Mouse (Mus musculus) embryonic facial prominence, embryonic 13.5 days (tissue): Measurements from ENCODE around the gene Naa80. TPM values are rescaled to one million over a fixed set of nuclear protein-coding genes. Genes with fewer than 3 reads are reported as not detected.

ENCODE experiments used
- ATAC-seq: fragments of 200-750 bp; cut with Nextera tagmentation; 2 replicates; pipeline ENCODE4 v1.8.0; 2017; ENCODE audit warnings: low read depth; ENCODE audit not compliant: insufficient number of reproducible peaks, insufficient read depth, low FRiP score, low TSS enrichment
- H3K27ac ChIP-seq: fragments of 300-500 bp; sonication (generic); 2 replicates; pipeline ENCODE4 v1.5.1; 2015; ENCODE audit warnings: moderate library complexity, mild to moderate bottlenecking, inconsistent platforms
- H3K27me3 ChIP-seq: fragments of 300-500 bp; sonication (generic); 2 replicates; pipeline ENCODE4 v1.6.1; 2015; ENCODE audit warnings: mild to moderate bottlenecking, inconsistent platforms
- H3K36me3 ChIP-seq: fragments of 300-500 bp; sonication (generic); 2 replicates; pipeline ENCODE4 v1.6.1; 2015; ENCODE audit warnings: mild to moderate bottlenecking, inconsistent platforms
- H3K4me1 ChIP-seq: fragments of 300-500 bp; sonication (generic); 2 replicates; pipeline ENCODE4 v1.6.1; 2015; ENCODE audit warnings: inconsistent platforms
- H3K4me2 ChIP-seq: fragments of 300-500 bp; sonication (generic); 2 replicates; pipeline ENCODE4 v1.6.1; 2015; ENCODE audit warnings: moderate library complexity, mild to moderate bottlenecking, inconsistent platforms
- H3K4me3 ChIP-seq: fragments of 300-500 bp; sonication (generic); 2 replicates; pipeline ENCODE4 v1.5.1; 2015; ENCODE audit warnings: mild to moderate bottlenecking, inconsistent platforms
- H3K9ac ChIP-seq: fragments of 300-500 bp; sonication (generic); 2 replicates; pipeline ENCODE4 v1.6.1; 2015; ENCODE audit warnings: mild to moderate bottlenecking, inconsistent platforms
- H3K9me3 ChIP-seq: fragments of 300-500 bp; sonication (generic); 2 replicates; pipeline ENCODE4 v1.6.1; 2016; ENCODE audit warnings: inconsistent platforms
- WGBS: fragments of 180-500 bp; shearing (Covaris S2); methylation state at CpG from one replicate; pipeline ENCODE4 v1.1.7; 2015; ENCODE audit warnings: mixed read lengths; 5-methylcytosine and 5-hydroxymethylcytosine counted together
- polyA plus RNA-seq: library from polyadenylated mRNA; unstranded; fragments of >200 nt; fragmentation: Nextera tagmentation; extraction: Ambion mirVana; gene quantifications from 2 replicates; pipeline ENCODE4 v1.2.1, GENCODE M21; 2015

The Naa80 gene
- 21.8 and 22.5 TPM in 2 replicates for polyA plus RNA-seq

DNA sequence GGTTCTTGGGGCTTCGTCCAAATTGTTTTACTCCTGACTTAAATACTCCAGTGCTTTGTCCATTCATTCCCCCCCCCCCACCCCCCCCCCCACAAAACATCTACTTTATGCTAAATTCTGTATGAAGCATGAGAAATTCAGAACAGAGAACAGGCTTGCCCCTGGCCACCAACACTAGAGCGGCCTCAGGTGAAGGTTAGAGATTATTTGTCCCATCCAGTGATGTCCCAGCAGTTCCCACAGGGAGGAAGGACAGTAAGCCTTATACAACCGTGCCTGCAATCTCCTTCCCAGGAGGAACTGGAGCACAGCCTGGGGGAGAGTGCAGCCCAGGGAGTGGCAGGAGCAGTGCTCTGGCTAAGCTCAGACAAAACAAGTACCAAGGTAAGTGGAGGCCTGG is at the start of gene Naa80:
Naa80 (plus strand) TSS at position 301 of the 400 bp plus-strand sequence.
- ATAC-seq = no peak
- H3K27me3 ChIP-seq = no peaks in the 10 kb centered on the region
- H3K27ac ChIP-seq = peak within 1 kb of the TSS; percentile 96; the same call in 1 of the 2 replicates
- 0 out of 2 replicates have a peak within 1 kb of the TSS, but pooled peaks have one; percentile 6 for H3K4me3 ChIP-seq
- peaks cover 22% of the 10 kb centered on the region for H3K36me3 ChIP-seq
- peaks cover 54% of the 10 kb centered on the region for H3K4me1 ChIP-seq
- H3K9me3 ChIP-seq = no peaks in the 10 kb centered on the region
- H3K4me2 ChIP-seq = peak within 1 kb of the TSS; percentile 93
- WGBS = 76% methylated on average over 3 of the region's 3 CpGs
- H3K9ac ChIP-seq = peak within 1 kb of the TSS; percentile 83

- Histone ChIP-seq H3K27me3 (peaks cover 4% of the 10 kb centered on the region; the same call in 1 of the 2 replicates), H3K9ac (peak within 1 kb of the TSS; percentile 89), H3K9me3 (no peaks in the 10 kb centered on the region), H3K36me3 (peaks cover 23% of the 10 kb centered on the region), H3K27ac (peak within 1 kb of the TSS; percentile 85), H3K4me2 (peak within 1 kb of the TSS; percentile 96), H3K4me3 (peak within 1 kb of the TSS; percentile 94), H3K4me1 (peaks cover 27% of the 10 kb centered on the region)
- WGBS = under 1% methylated on average over 48 of the region's 48 CpGs
- ATAC-seq = peak; percentile 96
Observed at GRCm38 (mm10) chr9:107533791-107534407, 44.8 kb upstream of the Naa80 start, which contains the start of gene Tmem115. TSS of gene Tmem115 (plus strand) at chr9:107533945.

DNA sequence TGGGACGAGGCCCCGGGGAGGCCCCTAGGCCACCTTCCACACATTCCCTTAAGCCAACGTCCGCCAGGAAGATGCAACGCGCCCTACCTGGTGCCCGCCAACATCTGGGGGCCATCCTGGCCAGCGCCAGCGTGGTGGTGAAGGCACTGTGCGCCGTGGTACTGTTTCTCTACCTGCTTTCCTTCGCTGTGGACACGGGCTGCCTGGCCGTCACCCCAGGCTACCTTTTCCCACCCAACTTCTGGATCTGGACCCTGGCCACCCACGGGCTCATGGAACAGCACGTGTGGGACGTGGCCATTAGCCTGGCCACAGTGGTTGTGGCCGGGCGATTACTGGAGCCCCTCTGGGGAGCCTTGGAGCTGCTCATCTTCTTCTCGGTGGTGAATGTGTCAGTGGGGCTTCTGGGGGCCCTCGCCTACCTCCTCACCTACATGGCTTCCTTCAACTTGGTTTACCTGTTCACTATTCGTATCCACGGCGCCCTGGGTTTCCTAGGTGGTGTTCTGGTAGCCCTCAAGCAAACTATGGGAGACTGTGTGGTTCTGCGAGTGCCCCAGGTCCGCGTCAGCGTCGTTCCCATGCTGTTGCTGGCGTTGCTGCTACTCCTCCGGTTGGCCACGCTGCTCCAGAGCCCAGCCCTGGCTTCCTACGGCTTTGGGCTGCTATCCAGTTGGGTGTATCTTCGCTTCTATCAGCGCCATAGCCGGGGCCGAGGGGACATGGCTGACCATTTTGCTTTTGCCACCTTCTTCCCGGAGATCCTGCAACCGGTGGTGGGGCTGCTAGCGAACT is 44.1 kb upstream of the Naa80 start:
- peaks cover 30% of the 10 kb centered on the region for H3K36me3 ChIP-seq
- H3K4me2 ChIP-seq = peak overlapping the region; percentile 96
- peak overlapping the region; percentile 89 for H3K9ac ChIP-seq
- peak overlapping the region; percentile 85 for H3K27ac ChIP-seq
- under 1% methylated on average over 40 of the region's 40 CpGs for WGBS
- no peak for ATAC-seq
- peaks cover 4% of the 10 kb centered on the region; the same call in 1 of the 2 replicates for H3K27me3 ChIP-seq
- H3K4me1 ChIP-seq = peaks cover 27% of the 10 kb centered on the region
- H3K4me3 ChIP-seq = peak overlapping the region; percentile 94
- no peaks in the 10 kb centered on the region for H3K9me3 ChIP-seq

DNA sequence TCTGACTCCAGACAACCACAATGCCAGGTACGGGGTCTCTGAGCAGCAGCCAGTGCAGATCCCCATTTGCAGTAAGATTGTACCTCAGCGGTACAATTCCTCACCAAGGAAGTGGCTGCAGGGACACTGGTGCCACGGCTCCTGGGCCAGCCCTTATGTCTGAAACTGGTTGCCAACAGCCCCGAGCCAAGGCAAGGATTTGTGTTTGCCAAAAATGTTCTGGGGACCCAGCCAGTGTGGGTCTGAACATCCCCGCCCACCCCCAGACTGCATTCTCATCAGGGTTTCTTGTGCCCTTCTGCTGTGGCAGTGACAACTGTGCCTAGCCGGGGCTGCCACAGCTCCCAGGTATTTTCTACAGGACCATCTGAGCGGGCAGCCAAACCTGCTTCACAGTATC is 40.5 kb upstream of the Naa80 start:
- H3K4me2 ChIP-seq = no peak overlapping the region
- H3K4me3 ChIP-seq = no peak overlapping the region
- H3K27me3 ChIP-seq = no peaks in the 10 kb centered on the region
- no peaks in the 10 kb centered on the region for H3K9me3 ChIP-seq
- H3K36me3 ChIP-seq = peaks cover 36% of the 10 kb centered on the region
- H3K9ac ChIP-seq = no peak overlapping the region
- peaks cover 48% of the 10 kb centered on the region for H3K4me1 ChIP-seq
- no peak overlapping the region for H3K27ac ChIP-seq
- ATAC-seq = no peak
- WGBS = 93% methylated on average over 7 of the region's 7 CpGs

GRCm38 (mm10) chr9:107538711-107539110 is 40.0 kb upstream of the Naa80 start:
- peaks cover 48% of the 10 kb centered on the region for H3K4me1 ChIP-seq
- 91% methylated on average over 3 of the region's 3 CpGs for WGBS

GRCm38 (mm10) chr9:107539940-107540339 is 38.7 kb upstream of the Naa80 start:
- H3K4me1 ChIP-seq = peaks cover 48% of the 10 kb centered on the region
- no peaks in the 10 kb centered on the region for H3K27me3 ChIP-seq
- ATAC-seq = no peak

More at GRCm38 (mm10) chr9:107538711-107539110, 40.0 kb upstream of the Naa80 start:
- H3K9ac ChIP-seq = no peak overlapping the region
- H3K27ac ChIP-seq = no peak overlapping the region
- no peaks in the 10 kb centered on the region for H3K27me3 ChIP-seq
- peaks cover 40% of the 10 kb centered on the region for H3K36me3 ChIP-seq
- H3K9me3 ChIP-seq = no peaks in the 10 kb centered on the region
- H3K4me3 ChIP-seq = no peak overlapping the region
- H3K4me2 ChIP-seq = no peak overlapping the region
- ATAC-seq = no peak

GRCm38 (mm10) chr9:107540420-107540819 is 38.3 kb upstream of the Naa80 start:
- 77% methylated on average over 4 of the region's 4 CpGs for WGBS
- H3K4me1 ChIP-seq = peaks cover 47% of the 10 kb centered on the region
- peaks cover 56% of the 10 kb centered on the region for H3K36me3 ChIP-seq
- H3K27ac ChIP-seq = no peak overlapping the region
- no peaks in the 10 kb centered on the region for H3K9me3 ChIP-seq
- H3K4me2 ChIP-seq = peak overlapping the region; percentile 79
- H3K27me3 ChIP-seq = no peaks in the 10 kb centered on the region
- peak overlapping the region; percentile 70 for H3K9ac ChIP-seq
- no peak overlapping the region for H3K4me3 ChIP-seq
- ATAC-seq = no peak

More at GRCm38 (mm10) chr9:107539940-107540339, 38.7 kb upstream of the Naa80 start:
- H3K4me2 ChIP-seq = no peak overlapping the region
- WGBS = 93% methylated on average over 8 of the region's 8 CpGs
- H3K36me3 ChIP-seq = peaks cover 51% of the 10 kb centered on the region
- no peak overlapping the region for H3K4me3 ChIP-seq
- no peak overlapping the region for H3K27ac ChIP-seq
- no peak overlapping the region for H3K9ac ChIP-seq
- no peaks in the 10 kb centered on the region for H3K9me3 ChIP-seq

- peak overlapping the region; percentile 70 for H3K9ac ChIP-seq
- peaks cover 57% of the 10 kb centered on the region for H3K36me3 ChIP-seq
- peak overlapping the region; percentile 69 for H3K4me3 ChIP-seq
- 0 out of 2 replicates have a peak overlapping the region, but pooled peaks have one; percentile 39 for H3K27ac ChIP-seq
- 39% methylated on average over 10 of the region's 10 CpGs for WGBS
- no peaks in the 10 kb centered on the region for H3K9me3 ChIP-seq
- H3K4me2 ChIP-seq = peak overlapping the region; percentile 79
- no peak for ATAC-seq
- peaks cover 45% of the 10 kb centered on the region for H3K4me1 ChIP-seq
- H3K27me3 ChIP-seq = no peaks in the 10 kb centered on the region
Observed at GRCm38 (mm10) chr9:107541005-107541404, 37.7 kb upstream of the Naa80 start.

DNA sequence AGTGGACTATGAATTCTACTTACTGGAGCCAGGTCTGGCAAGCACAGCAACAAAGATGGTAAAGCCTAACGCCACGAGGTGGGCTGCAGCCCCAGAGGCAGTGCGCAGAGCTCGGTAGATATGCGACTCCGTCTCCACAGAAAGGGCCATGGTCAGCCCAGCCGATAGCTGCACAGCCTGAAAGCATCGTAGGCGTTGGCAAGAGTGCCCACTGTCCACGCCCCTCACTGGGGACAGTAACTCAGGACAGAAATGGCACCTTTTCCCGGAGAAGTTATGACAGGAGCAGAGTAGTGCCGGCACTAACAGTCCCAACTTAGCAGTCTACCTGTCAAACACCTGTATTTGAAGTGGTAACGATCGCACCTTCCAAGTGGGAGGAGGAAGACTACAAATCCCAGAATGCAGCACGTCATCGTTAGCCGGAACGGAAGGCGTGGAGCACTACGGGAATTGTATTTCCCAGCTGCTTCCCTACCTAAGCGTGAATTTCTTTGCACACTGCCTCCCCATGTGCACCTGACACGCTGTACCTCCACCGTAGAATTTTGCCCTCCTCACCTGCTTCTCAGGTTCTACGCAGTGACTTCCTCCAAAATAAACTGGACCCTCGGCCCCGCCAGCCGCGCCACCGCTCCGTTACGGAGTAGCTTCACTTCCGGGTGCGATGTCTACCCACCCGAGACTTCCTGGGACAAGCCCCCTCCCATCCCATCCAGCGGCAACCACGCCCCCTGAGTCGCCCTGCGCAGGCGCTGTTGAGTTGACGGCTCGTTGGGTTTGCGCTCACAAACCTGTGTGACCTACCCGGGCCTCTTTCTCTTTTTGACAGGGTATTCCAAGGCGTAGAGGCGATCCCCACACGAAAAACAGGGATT is 37.0 kb upstream of the Naa80 start, which contains the start of the genes Cyb561d2 and Nprl2:
Cyb561d2 (minus strand) TSS at position 720 of the 878 bp plus-strand sequence.
Nprl2 (plus strand) TSS at position 753 of the 878 bp plus-strand sequence.
- peak within 1 kb of the TSS; percentile 79 for H3K4me2 ChIP-seq
- peak within 1 kb of the TSS; percentile 76 for H3K9ac ChIP-seq
- WGBS = under 1% methylated on average over 46 of the region's 46 CpGs
- H3K27ac ChIP-seq = peak within 1 kb of the TSS; percentile 39; the same call in 1 of the 2 replicates
- peak; percentile 74 for ATAC-seq
- H3K9me3 ChIP-seq = no peaks in the 10 kb centered on the region
- peaks cover 45% of the 10 kb centered on the region for H3K4me1 ChIP-seq
- H3K4me3 ChIP-seq = peak within 1 kb of the TSS; percentile 69
- H3K36me3 ChIP-seq = peaks cover 56% of the 10 kb centered on the region
- H3K27me3 ChIP-seq = no peaks in the 10 kb centered on the region

GRCm38 (mm10) chr9:107542352-107542686 is 36.4 kb upstream of the Naa80 start:
- peaks cover 45% of the 10 kb centered on the region for H3K4me1 ChIP-seq
- 0 out of 2 replicates have a peak overlapping the region, but pooled peaks have one; percentile 39 for H3K27ac ChIP-seq
- H3K9ac ChIP-seq = peak overlapping the region; percentile 76
- H3K9me3 ChIP-seq = no peaks in the 10 kb centered on the region
- ATAC-seq = no peak
- H3K36me3 ChIP-seq = peaks cover 50% of the 10 kb centered on the region
- WGBS = 1% methylated on average over 11 of the region's 11 CpGs
- no peaks in the 10 kb centered on the region for H3K27me3 ChIP-seq
- H3K4me2 ChIP-seq = peak overlapping the region; percentile 79
- H3K4me3 ChIP-seq = peak overlapping the region; percentile 69

DNA sequence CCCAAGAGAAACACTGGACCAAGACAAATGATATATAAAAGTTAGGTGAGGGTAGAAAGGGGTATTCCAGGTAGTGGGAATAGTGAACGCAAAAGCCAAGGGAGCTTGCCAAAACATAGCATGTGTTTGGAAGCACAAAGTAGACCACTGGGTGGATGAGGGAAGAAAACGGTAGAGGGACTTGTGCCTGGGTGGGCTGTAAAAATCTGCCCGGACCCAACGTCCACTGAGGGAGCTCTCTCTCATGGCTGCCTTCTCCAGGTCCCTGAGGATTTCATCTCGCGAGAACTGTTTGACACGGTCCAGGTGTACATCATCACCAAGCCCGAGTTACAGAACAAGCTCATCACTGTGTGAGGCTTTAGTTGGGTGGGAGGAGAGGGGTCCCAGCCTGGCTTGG is 36.0 kb upstream of the Naa80 start:
- peak overlapping the region; percentile 76 for H3K9ac ChIP-seq
- peaks cover 46% of the 10 kb centered on the region for H3K36me3 ChIP-seq
- no peaks in the 10 kb centered on the region for H3K27me3 ChIP-seq
- whole genome bisulfite sequencing = 48% methylated on average over 8 of the region's 8 CpGs
- H3K4me3 ChIP-seq = peak overlapping the region; percentile 69
- H3K4me2 ChIP-seq = peak overlapping the region; percentile 79
- H3K27ac ChIP-seq = no peak overlapping the region
- H3K4me1 ChIP-seq = peaks cover 45% of the 10 kb centered on the region
- H3K9me3 ChIP-seq = no peaks in the 10 kb centered on the region
- no peak for ATAC-seq
